Mouse (Mus musculus) ES-Bruce4 (cell line): Measurements from ENCODE around the gene Gpsm1.

Source experiments
- EP300 ChIP-seq: IDR thresholded peaks from 2 replicates; pipeline ENCODE4 v1.6.1; 2011; ENCODE audit warnings: low read depth, low read length; ENCODE audit not compliant: insufficient read depth
- POLR2A ChIP-seq: IDR thresholded peaks from one replicate; pipeline ENCODE4 v1.8.1; 2011; ENCODE audit warnings: low read length; ENCODE audit not compliant: insufficient read depth

GRCm38 (mm10) chr2:26313394-26313793 is 1.9 kb upstream of the Gpsm1 start:
- TF ChIP-seq EP300 (no peak), POLR2A (no peak)
